Mouse (Mus musculus): Measurements from ENCODE around the gene Ankrd33b. TPM values are rescaled to one million over a fixed set of nuclear protein-coding genes. Genes with fewer than 3 reads are reported as not detected.

Gene Ankrd33b
- polyA plus RNA-seq, 1 experiment, result 26.0 TPM

- no peak for DNase-seq (ENCODE audit: extremely low spot score in 1 of 2, low spot score in 1 of 2)
These were observed 1.6 kb upstream of the Ankrd33b start for GRCm38 (mm10) chr15:31369125-31369612.

- DNase-seq (ENCODE audit: extremely low spot score in 1 of 2, low spot score in 1 of 2), result no peak
These were observed 1.0 kb upstream of the Ankrd33b start for GRCm38 (mm10) chr15:31368556-31368955.

DNA sequence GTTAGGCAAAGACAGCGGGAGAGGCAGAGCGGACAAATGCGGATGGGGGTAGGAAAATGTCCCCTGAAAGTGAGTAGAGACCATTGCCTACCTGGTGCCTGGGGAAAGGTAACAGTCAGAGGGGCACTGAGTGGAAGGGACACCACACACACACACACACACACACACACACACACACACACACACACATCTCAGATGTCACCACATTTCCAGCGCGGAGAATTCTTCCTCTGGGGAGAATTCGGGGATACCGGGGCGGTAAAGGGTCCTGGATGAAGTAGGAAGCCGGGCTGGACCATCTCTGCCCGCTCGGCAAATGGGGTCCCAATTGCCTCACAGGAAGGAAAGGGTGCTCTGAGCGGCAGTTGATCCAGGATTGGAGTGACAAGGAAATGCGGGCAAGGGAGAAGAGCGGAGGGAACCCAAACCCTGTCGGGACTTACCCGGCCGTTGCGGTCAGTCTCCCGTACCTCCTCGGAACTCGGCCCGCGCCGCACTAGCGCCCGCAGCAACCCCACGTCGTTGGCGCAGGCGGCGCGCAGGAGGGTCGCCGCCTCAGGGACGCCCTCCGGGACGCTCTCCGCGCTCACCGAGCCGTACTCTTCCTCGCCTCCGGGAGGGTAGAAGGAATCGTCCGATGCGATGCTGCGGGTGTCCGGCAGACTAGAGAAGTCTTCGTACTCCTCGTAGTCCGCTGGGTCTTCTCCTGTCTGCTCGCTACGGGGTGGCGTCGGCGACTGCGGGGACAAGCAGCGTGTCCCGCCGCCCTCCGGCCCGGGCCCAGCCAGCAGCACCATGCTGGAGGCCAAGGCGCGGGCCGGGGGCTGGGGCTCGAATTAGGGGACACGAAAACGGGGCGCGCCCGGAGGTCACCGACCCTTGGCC, 688 bp downstream of the Ankrd33b start:
- no peak for DNase-seq (ENCODE audit: extremely low spot score in 1 of 2, low spot score in 1 of 2)

DNA sequence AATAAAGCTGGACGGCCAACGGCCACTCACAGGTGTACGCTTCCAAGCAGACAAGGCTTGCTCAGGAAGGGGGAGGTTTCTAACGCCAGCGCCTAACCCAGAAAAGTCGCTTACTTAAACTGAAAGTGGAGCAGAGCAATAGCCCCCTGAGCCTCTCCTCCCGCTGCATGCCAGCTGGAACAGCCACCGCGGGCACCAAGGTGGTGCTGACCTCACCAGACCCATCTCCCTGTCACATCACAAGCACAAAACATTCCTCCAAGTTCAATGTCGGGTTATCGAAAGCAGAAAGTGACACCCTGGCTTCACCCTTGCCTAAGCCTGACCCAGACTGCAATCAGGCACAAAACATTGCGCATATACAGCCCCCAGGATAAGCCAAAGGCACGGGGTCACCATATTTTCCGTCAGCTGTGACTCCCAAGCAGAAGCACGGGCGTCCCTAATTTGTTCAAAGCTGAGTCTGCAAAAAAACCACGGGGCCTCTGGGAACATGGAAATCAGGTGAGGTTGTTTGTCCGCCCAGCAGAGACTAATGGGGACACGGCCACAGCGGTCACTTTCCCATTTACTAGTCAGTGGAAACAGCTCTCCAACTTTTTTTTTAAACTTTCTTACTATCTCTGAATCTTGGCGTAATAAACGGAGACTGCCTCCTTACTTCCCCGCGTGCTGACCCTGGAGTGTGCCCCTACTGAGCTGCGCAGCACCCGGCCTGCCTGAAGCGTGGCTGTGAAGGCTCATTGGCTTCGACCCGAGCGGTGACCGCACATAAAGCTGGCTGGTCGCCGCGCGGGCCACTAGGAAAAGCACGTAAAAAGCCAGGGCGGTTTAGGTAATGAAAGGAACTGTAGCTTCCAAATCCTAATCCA, 1.6 kb downstream of the Ankrd33b start:
- DNase-seq (ENCODE audit: extremely low spot score in 1 of 2, low spot score in 1 of 2), result no peak

GRCm38 (mm10) chr15:31365041-31365719, 2.3 kb downstream of the Ankrd33b start:
- DNase-seq (ENCODE audit: extremely low spot score in 1 of 2, low spot score in 1 of 2), result no peak

DNA sequence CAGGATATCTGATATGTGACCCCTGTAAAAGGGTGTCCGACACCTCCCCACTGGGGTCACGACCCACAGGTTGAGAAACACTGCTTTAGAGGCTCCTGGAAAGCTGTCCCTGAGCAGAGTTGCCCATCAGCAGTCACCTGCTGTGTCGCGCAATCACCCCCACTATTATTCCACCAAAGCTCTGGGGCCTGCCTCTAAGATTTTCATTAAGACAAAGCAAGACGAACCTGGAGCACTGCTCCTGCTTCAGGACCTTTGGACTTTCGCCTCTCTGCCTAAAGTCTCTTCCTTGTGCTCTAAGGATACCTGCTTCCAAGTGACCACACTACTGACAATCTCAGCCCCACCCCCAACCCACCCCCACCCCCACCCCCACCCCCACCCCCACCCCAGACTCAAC, 3.1 kb downstream of the Ankrd33b start:
- DNase-seq (ENCODE audit: extremely low spot score in 1 of 2, low spot score in 1 of 2), result no peak

- no peak for DNase-seq (ENCODE audit: extremely low spot score in 1 of 2, low spot score in 1 of 2)
These were observed 3.6 kb downstream of the Ankrd33b start for GRCm38 (mm10) chr15:31363981-31364361.

DNA sequence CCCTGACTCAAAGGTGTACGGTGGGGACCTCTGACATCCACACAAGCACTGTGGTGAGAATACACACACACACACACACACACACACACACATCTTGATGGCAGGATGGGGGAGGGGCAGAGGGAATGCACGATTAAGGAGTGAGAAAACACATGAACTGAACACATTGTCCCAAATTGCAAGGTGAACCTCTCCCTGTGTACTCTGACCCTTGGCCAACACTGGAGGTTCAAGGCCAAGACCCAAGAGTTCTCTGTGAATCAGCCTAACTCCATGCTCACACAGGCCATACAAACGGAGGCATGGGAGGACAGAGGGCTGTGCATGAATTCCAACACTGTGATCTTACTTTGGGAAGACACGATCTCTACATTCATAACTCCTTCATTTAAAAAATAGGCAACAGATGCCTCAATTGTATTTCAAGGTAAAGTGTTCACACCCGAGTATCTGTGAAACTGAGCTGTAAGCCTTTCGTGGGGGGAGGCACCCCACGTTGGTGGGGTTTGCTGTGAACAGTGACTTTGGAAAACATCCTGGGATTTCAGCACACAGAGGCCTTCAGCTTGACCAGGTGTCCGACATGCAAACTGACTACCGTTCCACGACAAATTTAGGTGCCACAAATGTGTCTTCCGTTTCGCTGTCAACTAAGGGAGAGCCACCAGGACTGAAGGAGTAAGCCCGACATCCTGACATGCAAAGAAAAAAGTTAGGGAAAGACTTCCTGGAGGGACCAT, 4.1 kb downstream of the Ankrd33b start:
- no peak for DNase-seq (ENCODE audit: extremely low spot score in 1 of 2, low spot score in 1 of 2)

DNA sequence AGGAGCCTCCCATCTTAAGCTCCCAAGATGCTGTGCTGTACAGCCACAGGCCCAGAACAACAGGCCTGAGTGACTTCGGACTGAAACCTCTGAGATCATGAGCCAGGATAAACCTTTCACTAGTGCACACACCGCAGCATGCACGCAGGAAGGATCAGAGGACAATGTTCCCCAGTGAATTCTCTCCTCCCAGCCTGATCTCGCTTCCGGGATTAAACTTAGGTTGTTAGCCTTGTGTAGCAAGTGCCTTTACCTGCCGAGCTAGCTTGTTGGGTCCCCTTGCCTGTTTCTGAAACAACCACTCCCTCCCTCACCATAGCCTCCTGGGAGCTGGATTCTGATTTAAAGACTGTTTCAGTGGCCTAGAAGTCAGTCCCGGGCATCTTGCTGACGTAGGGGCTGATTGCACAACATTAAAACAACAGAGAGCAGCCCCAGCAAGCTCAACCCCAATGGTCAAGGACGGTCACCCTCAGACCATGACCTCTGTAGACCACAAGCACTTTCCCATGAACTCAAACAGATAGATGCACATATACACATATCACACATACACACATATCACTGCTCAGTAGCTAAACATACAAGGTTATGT, 6.2 kb downstream of the Ankrd33b start:
- no peak for DNase-seq (ENCODE audit: extremely low spot score in 1 of 2, low spot score in 1 of 2)

DNA sequence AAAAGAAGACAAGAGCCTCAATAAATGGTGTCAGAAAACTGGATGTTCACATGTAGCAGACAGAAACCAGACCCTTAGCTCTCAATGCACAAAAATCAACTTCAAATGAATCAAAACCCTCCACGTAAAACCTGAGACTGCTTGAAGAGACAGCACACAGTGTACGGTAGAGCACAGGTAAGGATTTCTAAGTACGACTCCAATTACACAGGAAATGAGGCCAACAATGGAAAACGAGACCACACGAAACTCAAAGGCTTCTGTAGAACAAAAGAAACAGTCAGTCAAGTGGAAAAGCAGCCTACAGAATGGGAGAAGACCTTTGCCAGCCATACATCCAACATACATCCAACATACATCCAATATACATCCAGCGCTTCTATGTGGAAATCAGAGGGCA, 6.9 kb downstream of the Ankrd33b start:
- no peak for DNase-seq (ENCODE audit: extremely low spot score in 1 of 2, low spot score in 1 of 2)

DNA sequence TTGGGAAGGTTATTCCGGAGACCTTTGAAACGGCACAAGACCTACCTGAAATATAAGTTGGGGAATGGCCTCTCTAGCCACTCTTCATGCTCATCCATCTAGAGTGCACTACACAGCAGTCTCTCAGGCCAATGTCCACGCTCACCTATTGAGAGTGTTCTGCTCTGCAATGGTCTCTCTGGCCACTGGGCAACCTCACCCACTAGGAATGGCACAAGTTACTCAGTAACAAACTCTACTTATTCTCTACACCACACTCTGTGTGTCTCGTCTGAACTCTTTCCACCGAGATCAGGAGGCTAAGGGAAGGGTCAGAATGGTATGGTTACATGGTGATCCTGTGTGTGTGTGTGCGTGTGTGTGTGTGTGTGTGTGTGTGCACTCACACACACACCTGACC, 7.7 kb downstream of the Ankrd33b start:
- no peak for DNase-seq (ENCODE audit: extremely low spot score in 1 of 2, low spot score in 1 of 2)

GRCm38 (mm10) chr15:31352494-31353279, 14.8 kb downstream of the Ankrd33b start:
- DNase-seq (ENCODE audit: extremely low spot score in 1 of 2, low spot score in 1 of 2), result peak in 1 of 2 experiments; percentile 62

GRCm38 (mm10) chr15:31349810-31350341, 17.6 kb downstream of the Ankrd33b start:
- DNase-seq (ENCODE audit: extremely low spot score in 1 of 2, low spot score in 1 of 2), result peak in 1 of 2 experiments; percentile 49

DNA sequence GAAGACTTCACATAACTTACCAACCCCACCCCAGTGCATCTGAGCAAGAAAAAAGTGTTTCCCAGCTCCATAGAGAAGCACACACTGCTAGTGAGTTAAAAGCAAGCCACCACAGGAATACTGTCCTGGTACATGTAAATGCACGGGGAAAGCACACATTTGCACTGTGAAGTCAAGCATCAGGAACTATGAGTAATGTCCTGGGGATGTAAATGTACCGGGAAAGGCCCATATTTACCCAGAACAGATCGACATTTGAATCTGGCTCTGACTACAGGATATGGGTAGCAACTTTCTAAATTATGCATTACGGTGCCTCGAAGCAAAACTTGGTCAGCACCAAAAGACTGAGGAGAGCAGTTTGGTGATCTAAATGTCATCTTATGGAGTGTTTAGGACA, 18.5 kb downstream of the Ankrd33b start:
- DNase-seq (ENCODE audit: extremely low spot score in 1 of 2, low spot score in 1 of 2), result no peak

- no peak for DNase-seq (ENCODE audit: extremely low spot score in 1 of 2, low spot score in 1 of 2)
These were observed 19.3 kb downstream of the Ankrd33b start for GRCm38 (mm10) chr15:31348241-31348640.

- DNase-seq (ENCODE audit: extremely low spot score in 1 of 2, low spot score in 1 of 2), result no peak
These were observed 21.0 kb downstream of the Ankrd33b start for GRCm38 (mm10) chr15:31346508-31346907.

DNA sequence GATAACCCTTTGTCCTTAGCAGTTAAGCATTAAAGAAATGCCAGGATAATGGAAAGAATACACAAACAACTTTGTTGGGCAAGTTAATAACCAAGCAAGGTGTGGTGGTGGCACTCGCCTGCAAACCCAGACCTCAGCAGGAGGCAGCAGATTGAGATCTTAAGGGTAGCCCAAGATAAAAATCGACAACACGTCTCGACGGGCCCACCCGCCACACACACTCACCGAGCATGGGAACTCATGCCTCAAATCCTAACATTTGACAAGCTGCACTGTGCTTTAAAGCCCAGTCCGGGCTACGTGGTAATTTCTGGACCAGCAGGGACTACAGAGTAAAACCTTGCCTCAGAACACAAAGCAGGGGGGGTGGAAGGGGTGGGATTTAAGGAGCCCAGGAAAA, 22.2 kb downstream of the Ankrd33b start:
- no peak for DNase-seq (ENCODE audit: extremely low spot score in 1 of 2, low spot score in 1 of 2)

- DNase-seq (ENCODE audit: extremely low spot score in 1 of 2, low spot score in 1 of 2), result peak; percentile 79 to 81
These were observed 22.7 kb downstream of the Ankrd33b start for GRCm38 (mm10) chr15:31344811-31345211.

DNA sequence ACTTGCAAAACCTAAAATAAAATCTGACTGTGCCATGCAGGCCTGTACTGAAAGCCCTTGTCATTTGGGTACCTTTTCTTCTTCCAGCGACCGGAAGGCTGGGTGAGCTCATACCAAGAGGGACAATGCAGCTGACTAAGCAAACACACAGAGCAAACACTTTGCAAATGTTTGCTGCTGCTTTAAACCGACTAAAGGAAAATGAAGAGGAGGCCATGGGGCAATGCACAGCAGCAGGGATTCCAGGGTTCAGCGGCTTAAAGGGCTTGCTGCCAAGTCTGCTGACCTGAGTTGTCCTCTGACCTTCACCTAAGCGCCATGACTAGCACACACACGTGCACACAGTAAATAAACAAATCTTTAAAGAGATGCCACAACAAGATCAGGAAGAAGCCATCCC, 23.9 kb downstream of the Ankrd33b start:
- no peak for DNase-seq (ENCODE audit: extremely low spot score in 1 of 2, low spot score in 1 of 2)

Data from frontal cortex, adult 2 months (tissue).